Mouse (Mus musculus) lung, embryonic 15.5 days (tissue): Measurements from ENCODE around the gene Ablim1. TPM values are rescaled to one million over a fixed set of nuclear protein-coding genes. Genes with fewer than 3 reads are reported as not detected.
A peak's percentile ranks its signal among the peaks of the same experiment; 100 is the strongest.

ENCODE experiments used
- ATAC-seq: fragments of 200-750 bp; cut with Nextera tagmentation; 2 replicates; pipeline ENCODE4 v1.8.0; 2017; ENCODE audit warnings: moderate number of reproducible peaks, borderline replicate concordance; ENCODE audit not compliant: low FRiP score, low TSS enrichment; ENCODE audit errors: extremely low read depth
- H3K27ac ChIP-seq: fragments of 300-500 bp; sonication (generic); 2 replicates; pipeline ENCODE4 v1.5.1; 2015; ENCODE audit warnings: moderate library complexity, mild to moderate bottlenecking, inconsistent platforms
- H3K27me3 ChIP-seq: fragments of 300-500 bp; sonication (generic); 2 replicates; pipeline ENCODE4 v1.6.1; 2015; ENCODE audit warnings: inconsistent platforms
- H3K36me3 ChIP-seq: fragments of 300-500 bp; sonication (generic); 2 replicates; pipeline ENCODE4 v1.6.1; 2015; ENCODE audit warnings: inconsistent platforms
- H3K4me1 ChIP-seq: fragments of 300-500 bp; sonication (generic); 2 replicates; pipeline ENCODE4 v1.6.1; 2015; ENCODE audit warnings: inconsistent platforms
- H3K4me2 ChIP-seq: fragments of 300-500 bp; sonication (generic); 2 replicates; pipeline ENCODE4 v1.6.1; 2015; ENCODE audit warnings: inconsistent platforms, mild to moderate bottlenecking, moderate library complexity
- H3K4me3 ChIP-seq: fragments of 300-500 bp; sonication (generic); 2 replicates; pipeline ENCODE4 v1.5.1; 2015; ENCODE audit warnings: mild to moderate bottlenecking, inconsistent platforms
- H3K9ac ChIP-seq: fragments of 300-500 bp; sonication (generic); 2 replicates; pipeline ENCODE4 v1.6.1; 2015; ENCODE audit warnings: inconsistent platforms
- H3K9me3 ChIP-seq: fragments of 300-500 bp; sonication (generic); 2 replicates; pipeline ENCODE4 v1.6.1; 2016; ENCODE audit warnings: inconsistent platforms
- WGBS: fragments of 180-500 bp; shearing (Covaris S2); methylation state at CpG from one replicate; pipeline ENCODE4 v1.1.7; 2015; 5-methylcytosine and 5-hydroxymethylcytosine counted together
- polyA plus RNA-seq: library from polyadenylated mRNA; unstranded; fragments of >200 nt; fragmentation: Nextera tagmentation; extraction: Ambion mirVana; gene quantifications from 2 replicates; pipeline ENCODE4 v1.2.1, GENCODE M21; 2015

Ablim1 gene
- polyA plus RNA-seq, 1 experiment from 2014 or later: 48.2 TPM

DNA sequence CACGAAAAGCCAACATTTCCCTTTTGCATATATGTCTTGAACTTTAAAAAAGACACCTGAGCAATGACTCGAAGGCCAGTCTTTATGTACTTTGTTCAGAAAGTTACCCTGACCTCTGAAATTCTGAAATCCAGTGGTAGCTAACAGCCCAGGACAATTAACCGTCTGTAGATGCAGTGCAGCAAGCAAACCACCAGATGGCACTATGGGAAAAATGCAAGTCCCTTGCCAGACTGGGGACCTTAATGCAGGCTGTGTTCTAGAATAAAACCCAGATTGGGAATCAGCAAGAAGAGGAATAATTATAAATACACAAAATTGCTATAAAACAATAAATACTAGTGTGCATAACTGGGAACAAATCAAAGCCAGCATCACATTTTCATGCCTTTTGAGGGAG, 248.4 kb downstream of the Ablim1 start:
- H3K4me2 ChIP-seq: no peak overlapping the region
- H3K27me3 ChIP-seq: no peaks in the 10 kb centered on the region
- H3K4me3 ChIP-seq: no peak overlapping the region
- H3K9me3 ChIP-seq: no peaks in the 10 kb centered on the region
- ATAC-seq: no peak
- no peaks in the 10 kb centered on the region for H3K4me1 ChIP-seq
- peaks cover 10% of the 10 kb centered on the region; the same call in 1 of the 2 replicates for H3K36me3 ChIP-seq
- no peak overlapping the region for H3K9ac ChIP-seq
- no peak overlapping the region for H3K27ac ChIP-seq
- WGBS: 35% methylated on average over 3 of the region's 3 CpGs

DNA sequence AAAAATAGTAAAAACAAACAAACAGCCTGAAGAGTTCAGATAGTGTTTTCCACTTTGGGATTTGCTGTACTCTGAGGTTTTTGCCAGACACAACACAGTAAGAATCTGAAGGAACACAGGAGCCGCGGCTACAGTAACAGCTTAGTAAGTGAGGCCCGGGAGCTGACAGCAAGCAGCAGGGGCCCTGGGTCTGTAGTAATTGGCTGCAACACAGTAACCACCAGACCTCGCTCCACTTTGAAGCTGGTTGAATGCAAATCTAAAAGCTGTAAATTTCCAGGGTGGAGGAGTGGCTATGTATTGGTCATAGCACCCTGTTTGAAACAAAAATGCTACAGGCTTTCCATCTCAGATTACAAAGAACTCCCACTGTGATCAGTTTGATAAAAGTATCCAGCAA, 252.0 kb downstream of the Ablim1 start:
- Histone ChIP-seq H3K4me1 (no peaks in the 10 kb centered on the region), H3K4me3 (no peak overlapping the region), H3K9me3 (peaks cover 2% of the 10 kb centered on the region; the same call in 1 of the 2 replicates), H3K4me2 (no peak overlapping the region), H3K36me3 (peaks cover 16% of the 10 kb centered on the region), H3K27me3 (no peaks in the 10 kb centered on the region), H3K27ac (no peak overlapping the region), H3K9ac (no peak overlapping the region)
- ATAC-seq: no peak
- 79% methylated on average over 4 of the region's 4 CpGs for WGBS

DNA sequence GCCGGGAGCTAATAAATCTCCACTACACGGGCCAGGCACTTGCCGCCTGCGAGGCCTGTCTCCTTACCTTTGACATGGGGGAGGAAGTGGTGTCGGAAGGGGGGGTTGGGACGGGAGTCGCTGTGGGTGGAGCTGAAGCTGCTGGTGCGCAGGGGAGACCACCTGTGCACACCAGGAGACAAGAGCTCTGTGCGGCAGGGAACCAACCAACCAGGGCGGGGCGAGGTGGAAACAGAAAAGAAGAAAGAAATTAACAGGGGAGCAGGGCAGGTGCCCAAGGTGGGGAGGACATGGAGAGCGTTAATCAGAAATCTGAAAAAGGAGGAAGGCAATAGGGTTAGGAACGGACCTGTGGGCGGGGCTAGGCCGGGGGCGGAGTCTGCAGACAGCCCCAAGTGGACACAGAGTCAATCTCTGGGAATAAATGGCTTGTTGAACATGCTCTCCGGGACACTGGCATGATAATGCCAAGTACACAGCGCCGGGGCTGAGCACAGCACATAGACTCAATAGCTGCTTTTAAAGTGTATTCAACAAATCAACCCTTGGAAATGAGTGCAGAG, 255.6 kb downstream of the Ablim1 start:
- Histone ChIP-seq H3K36me3 (peaks cover 19% of the 10 kb centered on the region), H3K9me3 (peaks cover 5% of the 10 kb centered on the region; the same call in 1 of the 2 replicates), H3K27ac (no peak overlapping the region), H3K9ac (no peak overlapping the region), H3K4me3 (no peak overlapping the region), H3K4me2 (no peak overlapping the region), H3K4me1 (0 out of 2 replicates have a peak, but pooled peaks cover 7% of the 10 kb centered on the region), H3K27me3 (no peaks in the 10 kb centered on the region)
- WGBS: 56% methylated on average over 19 of the region's 19 CpGs
- no peak for ATAC-seq

DNA sequence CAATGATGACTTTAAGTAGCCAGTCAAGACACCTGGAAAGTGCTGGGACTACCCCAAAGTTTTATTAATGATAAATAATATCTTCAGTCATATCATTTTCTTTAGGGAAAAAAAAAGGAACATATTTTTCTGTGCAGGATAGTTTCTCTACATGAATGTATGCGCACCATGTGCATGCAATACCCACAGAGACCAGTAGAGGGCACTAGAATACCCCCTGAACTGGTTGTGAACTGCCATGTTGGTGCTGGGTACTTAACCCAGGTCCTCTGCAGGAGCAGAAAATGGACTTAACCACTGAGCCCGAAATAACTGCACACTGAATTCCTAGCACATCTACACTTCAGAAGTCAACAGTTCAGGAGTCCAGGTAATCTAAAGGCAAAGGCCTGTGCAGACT, 257.2 kb downstream of the Ablim1 start:
- H3K9ac ChIP-seq: no peak overlapping the region
- H3K36me3 ChIP-seq: peaks cover 9% of the 10 kb centered on the region
- H3K4me1 ChIP-seq: 0 out of 2 replicates have a peak, but pooled peaks cover 7% of the 10 kb centered on the region
- no peak overlapping the region for H3K4me2 ChIP-seq
- no peak for ATAC-seq
- no peaks in the 10 kb centered on the region for H3K27me3 ChIP-seq
- 99% methylated on average over 2 of the region's 2 CpGs for WGBS
- H3K9me3 ChIP-seq: peaks cover 5% of the 10 kb centered on the region; the same call in 1 of the 2 replicates
- H3K27ac ChIP-seq: no peak overlapping the region
- H3K4me3 ChIP-seq: no peak overlapping the region

DNA sequence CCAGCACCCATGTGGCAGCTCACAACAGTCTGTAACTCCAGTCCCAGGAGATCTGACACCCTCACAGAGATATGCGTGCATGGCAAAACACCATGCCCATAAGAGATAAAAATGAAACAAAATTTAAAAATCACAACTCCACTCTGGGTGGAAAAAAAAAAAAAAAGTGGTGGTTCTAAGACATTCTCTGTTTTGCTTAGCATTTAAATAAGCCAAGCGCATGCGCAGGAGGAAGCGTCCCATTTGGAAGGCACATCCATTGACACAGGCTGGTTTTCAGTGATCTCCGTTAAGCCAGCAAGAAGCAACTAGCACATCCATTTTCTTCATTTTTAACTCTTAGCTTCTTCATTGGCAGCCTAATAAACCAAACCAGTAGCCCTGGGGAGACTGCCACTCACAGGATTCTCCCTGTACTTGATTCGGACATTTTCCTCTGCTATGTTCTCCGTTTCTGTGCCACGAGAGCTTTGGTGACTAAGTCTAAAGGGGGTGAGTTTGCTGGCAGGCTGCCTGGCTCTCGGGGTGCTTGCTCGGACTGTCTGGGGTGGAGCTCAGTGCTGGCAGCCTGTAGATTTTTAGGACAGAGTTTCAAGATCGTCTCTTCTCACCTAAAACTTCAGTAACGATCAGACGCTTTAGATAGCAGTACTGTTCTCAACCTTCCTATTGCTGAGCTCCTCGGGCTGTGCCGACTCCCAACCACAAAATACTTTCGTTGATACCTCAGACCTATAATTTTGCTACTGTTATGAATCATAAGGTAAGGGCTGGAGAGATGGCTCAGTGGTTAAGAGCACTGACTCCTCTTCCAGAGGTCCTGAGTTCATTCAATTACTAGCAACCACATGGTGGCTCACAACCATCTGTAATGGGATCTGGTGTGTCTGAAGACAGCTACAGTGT, 259.3 kb downstream of the Ablim1 start:
- WGBS: 67% methylated on average over 16 of the region's 16 CpGs
- Histone ChIP-seq H3K27ac (no peak overlapping the region), H3K4me3 (no peak overlapping the region), H3K36me3 (peaks cover 9% of the 10 kb centered on the region), H3K9me3 (peaks cover 5% of the 10 kb centered on the region; the same call in 1 of the 2 replicates), H3K4me1 (0 out of 2 replicates have a peak, but pooled peaks cover 7% of the 10 kb centered on the region), H3K4me2 (no peak overlapping the region), H3K9ac (no peak overlapping the region), H3K27me3 (no peaks in the 10 kb centered on the region)
- no peak for ATAC-seq

DNA sequence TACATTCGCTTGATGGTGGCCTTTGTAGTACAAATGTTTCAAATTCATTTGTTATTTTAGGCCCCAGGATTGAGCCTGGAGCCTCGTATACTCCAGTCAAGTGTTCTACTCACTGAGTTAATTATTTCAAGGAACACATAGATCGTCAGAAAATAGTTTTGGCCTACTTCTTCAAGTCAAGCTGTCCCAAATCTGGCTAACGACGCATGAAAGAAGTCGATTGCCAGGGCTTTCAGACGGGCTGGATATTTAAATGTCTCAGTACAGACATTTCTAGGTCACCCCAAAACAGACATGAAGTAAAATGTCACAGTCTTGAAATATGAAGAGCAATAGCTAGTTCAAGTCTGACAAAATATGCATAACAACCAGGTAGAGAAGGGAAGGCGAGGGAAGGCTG, 261.8 kb downstream of the Ablim1 start:
- H3K4me1 ChIP-seq: 0 out of 2 replicates have a peak, but pooled peaks cover 7% of the 10 kb centered on the region
- ATAC-seq: no peak
- no peak overlapping the region for H3K27ac ChIP-seq
- peaks cover 5% of the 10 kb centered on the region; the same call in 1 of the 2 replicates for H3K9me3 ChIP-seq
- H3K4me2 ChIP-seq: no peak overlapping the region
- H3K36me3 ChIP-seq: peaks cover 7% of the 10 kb centered on the region
- H3K9ac ChIP-seq: no peak overlapping the region
- H3K27me3 ChIP-seq: no peaks in the 10 kb centered on the region
- H3K4me3 ChIP-seq: no peak overlapping the region
- WGBS: 71% methylated on average over 8 of the region's 8 CpGs

DNA sequence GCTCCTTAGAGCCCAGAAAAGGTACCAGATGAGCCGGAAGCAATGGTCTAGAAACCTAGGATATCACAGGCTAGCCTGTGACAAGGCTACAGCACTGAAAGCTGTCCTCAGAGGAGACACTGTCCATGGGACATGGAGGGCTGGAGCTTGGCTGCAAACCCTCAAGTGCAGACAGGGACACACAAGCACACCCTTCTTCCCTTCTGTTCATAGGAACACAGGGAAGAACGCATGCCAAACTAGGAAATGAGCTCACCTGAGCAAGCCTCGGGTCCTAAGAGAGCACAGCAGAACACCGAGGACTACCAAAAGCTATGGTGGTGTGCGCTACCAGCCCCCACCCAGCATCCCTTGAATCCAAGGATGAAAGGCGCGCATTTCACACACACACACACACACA, 262.7 kb downstream of the Ablim1 start:
- H3K27me3 ChIP-seq: no peaks in the 10 kb centered on the region
- H3K4me3 ChIP-seq: no peak overlapping the region
- H3K36me3 ChIP-seq: 0 out of 2 replicates have a peak, but pooled peaks cover 2% of the 10 kb centered on the region
- no peak for ATAC-seq
- WGBS: 88% methylated on average over 7 of the region's 7 CpGs
- no peak overlapping the region for H3K9ac ChIP-seq
- H3K9me3 ChIP-seq: no peaks in the 10 kb centered on the region
- H3K4me2 ChIP-seq: no peak overlapping the region
- 0 out of 2 replicates have a peak, but pooled peaks cover 7% of the 10 kb centered on the region for H3K4me1 ChIP-seq
- H3K27ac ChIP-seq: no peak overlapping the region

DNA sequence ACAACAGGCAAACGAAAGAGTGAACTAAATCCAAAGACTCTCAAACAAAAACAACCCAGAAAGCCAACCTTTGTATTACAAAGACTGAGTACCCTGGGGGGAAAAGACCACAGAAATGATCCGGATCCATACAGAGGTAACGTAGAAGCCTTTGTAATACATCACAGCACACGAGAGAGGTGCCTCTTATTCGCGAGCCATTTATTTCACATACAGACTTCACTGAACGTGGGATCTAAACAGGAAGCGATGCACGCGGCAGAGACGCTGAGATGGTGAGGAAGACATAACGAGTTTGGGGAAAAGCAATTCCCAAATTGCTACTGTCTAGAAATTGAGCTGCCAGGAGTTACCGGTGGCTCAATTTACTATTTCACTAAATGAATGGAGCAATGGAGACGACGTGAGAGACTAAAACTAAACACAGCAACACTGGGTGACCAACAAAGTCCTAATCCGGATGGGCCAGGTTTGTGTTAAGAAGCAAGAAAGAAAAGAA, 265.1 kb downstream of the Ablim1 start:
- WGBS: 63% methylated on average over 16 of the region's 16 CpGs
- Histone ChIP-seq H3K27ac (no peak overlapping the region), H3K27me3 (no peaks in the 10 kb centered on the region), H3K4me1 (no peaks in the 10 kb centered on the region), H3K9me3 (no peaks in the 10 kb centered on the region), H3K4me3 (no peak overlapping the region), H3K36me3 (0 out of 2 replicates have a peak, but pooled peaks cover 6% of the 10 kb centered on the region), H3K9ac (no peak overlapping the region), H3K4me2 (no peak overlapping the region)
- ATAC-seq: no peak

DNA sequence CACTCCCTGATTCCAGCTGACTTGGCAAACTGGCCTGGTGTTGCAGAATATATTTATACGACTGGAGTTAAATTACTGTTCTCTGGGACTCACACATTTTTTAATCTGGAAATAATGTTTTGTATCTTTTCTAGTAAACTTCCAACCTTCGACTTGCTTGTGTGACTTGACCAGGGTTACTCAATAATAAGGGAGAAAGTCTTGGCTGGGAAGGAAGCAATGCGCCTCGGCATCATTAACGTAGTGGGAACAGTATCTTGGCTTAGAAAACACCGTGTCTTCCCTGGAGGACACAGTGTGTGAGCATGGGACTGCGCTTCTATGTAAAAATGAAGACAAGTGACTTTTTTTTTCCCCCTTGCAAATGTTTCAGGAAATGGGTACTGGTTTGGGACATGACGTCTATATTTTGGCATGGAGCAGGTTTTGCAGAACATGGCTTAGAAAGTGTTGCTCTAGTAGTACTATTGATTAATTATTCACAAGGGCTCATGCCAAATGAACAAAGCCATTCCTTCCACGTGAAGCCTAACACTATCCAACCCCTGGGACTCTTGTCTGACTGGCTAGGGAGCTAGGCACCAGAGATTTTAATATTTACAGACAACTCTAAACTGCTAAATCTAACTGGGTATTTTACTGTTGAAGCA, 266.9 kb downstream of the Ablim1 start:
- 57% methylated on average over 9 of the region's 9 CpGs for WGBS
- no peaks in the 10 kb centered on the region for H3K27me3 ChIP-seq
- peaks cover 12% of the 10 kb centered on the region; the same call in 1 of the 2 replicates for H3K36me3 ChIP-seq
- no peak overlapping the region for H3K9ac ChIP-seq
- peak overlapping the region; percentile 3; the same call in 1 of the 2 replicates for H3K27ac ChIP-seq
- H3K4me3 ChIP-seq: no peak overlapping the region
- H3K4me2 ChIP-seq: no peak overlapping the region
- no peaks in the 10 kb centered on the region for H3K4me1 ChIP-seq
- H3K9me3 ChIP-seq: no peaks in the 10 kb centered on the region
- ATAC-seq: peak; percentile 77; the same call in 1 of the 2 replicates

DNA sequence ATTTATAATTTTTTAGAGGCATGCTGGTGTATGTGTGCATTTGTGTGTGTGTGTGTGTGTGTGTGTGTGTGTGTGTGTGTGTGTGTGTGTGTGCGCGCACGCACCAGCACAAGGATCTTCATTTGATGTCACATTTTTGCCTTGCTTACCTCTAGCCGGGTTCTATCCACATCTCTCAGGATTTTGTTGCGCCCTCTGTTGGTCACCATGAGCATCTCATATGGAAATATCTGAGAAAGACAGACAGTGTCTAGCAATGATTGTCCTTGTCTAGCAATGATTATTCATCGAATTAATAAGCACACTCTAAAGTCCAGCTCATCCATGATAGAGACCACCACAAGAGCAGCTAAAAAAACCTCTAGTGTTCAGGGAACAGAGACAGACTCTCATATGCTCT, 275.5 kb downstream of the Ablim1 start:
- Histone ChIP-seq H3K9me3 (no peaks in the 10 kb centered on the region), H3K27me3 (no peaks in the 10 kb centered on the region), H3K4me2 (no peak overlapping the region), H3K4me3 (no peak overlapping the region), H3K27ac (no peak overlapping the region), H3K9ac (no peak overlapping the region), H3K4me1 (no peaks in the 10 kb centered on the region), H3K36me3 (peaks cover 42% of the 10 kb centered on the region)
- no peak for ATAC-seq
- WGBS: 63% methylated on average over 6 of the region's 6 CpGs

DNA sequence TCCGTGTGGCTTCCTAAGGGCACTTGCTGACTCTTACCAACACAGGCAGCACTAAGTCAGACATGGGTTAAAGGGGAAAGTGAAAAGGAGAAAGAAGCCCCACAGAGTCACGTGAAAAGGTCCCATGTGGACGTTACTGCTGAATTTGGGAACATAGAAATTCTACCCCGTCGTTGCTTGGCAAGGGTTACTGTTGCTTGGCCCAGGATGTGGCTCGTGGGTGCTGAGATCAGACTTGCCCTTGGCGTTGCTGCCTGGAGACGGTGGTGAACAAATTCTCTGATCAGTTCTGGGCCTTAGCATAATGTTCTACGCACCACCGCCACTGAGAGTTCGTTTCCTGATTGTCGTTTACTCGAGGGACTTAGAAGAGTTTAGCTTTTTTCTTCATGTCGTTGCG, 277.9 kb downstream of the Ablim1 start:
- peaks cover 34% of the 10 kb centered on the region for H3K36me3 ChIP-seq

More for the DNA sequence above, 277.9 kb downstream of the Ablim1 start:
- Histone ChIP-seq H3K27me3 (no peaks in the 10 kb centered on the region), H3K27ac (no peak overlapping the region), H3K9me3 (no peaks in the 10 kb centered on the region), H3K4me1 (peaks cover 5% of the 10 kb centered on the region; the same call in 1 of the 2 replicates), H3K9ac (no peak overlapping the region), H3K4me3 (no peak overlapping the region), H3K4me2 (no peak overlapping the region)
- ATAC-seq: no peak
- 85% methylated on average over 15 of the region's 15 CpGs for WGBS
